Mouse (Mus musculus) MN1 (cell line): ENCODE data around the gene Tgif1.
"Not testable (repeated sequence)": the region's sequence is repeated elsewhere in the genome, so short reads cannot be mapped to it uniquely, and the experiment has no call there.

Source experiments
- DNase-seq: peaks from one replicate; pipeline ENCODE4 v3.0.0-alpha.2; 2016; ENCODE audit warnings: low spot score

Tgif1 gene

GRCm38 (mm10) chr17:70843252-70843651 is 10.1 kb downstream of the Tgif1 start:
- DNase-seq: no peak

GRCm38 (mm10) chr17:70838533-70838932 is 14.8 kb downstream of the Tgif1 start:
- peak; percentile 46 for DNase-seq

GRCm38 (mm10) chr17:70838031-70838430 is 15.3 kb downstream of the Tgif1 start:
- DNase-seq: peak; percentile 61

- DNase-seq: not testable (repeated sequence)
These were observed 15.9 kb downstream of the Tgif1 start for GRCm38 (mm10) chr17:70837474-70837873.

- DNase-seq: peak; percentile 93
These were observed 16.5 kb downstream of the Tgif1 start for GRCm38 (mm10) chr17:70836820-70837219.

- DNase-seq: no peak
These were observed 18.1 kb downstream of the Tgif1 start for GRCm38 (mm10) chr17:70835071-70835790.

- peak; percentile 38 for DNase-seq
These were observed 18.8 kb downstream of the Tgif1 start for GRCm38 (mm10) chr17:70834430-70834965.

- DNase-seq: no peak
These were observed 20.8 kb downstream of the Tgif1 start for GRCm38 (mm10) chr17:70832544-70832943.

- DNase-seq: no peak
These were observed 21.8 kb downstream of the Tgif1 start for GRCm38 (mm10) chr17:70831591-70831990.

- no peak for DNase-seq
These were observed 23.2 kb downstream of the Tgif1 start for GRCm38 (mm10) chr17:70829943-70830715.

GRCm38 (mm10) chr17:70829217-70829616 is 24.1 kb downstream of the Tgif1 start:
- DNase-seq: no peak

- no peak for DNase-seq
These were observed 24.8 kb downstream of the Tgif1 start for GRCm38 (mm10) chr17:70828569-70828968.

GRCm38 (mm10) chr17:70828180-70828528 is 25.2 kb downstream of the Tgif1 start:
- no peak for DNase-seq

GRCm38 (mm10) chr17:70827463-70828179 is 25.7 kb downstream of the Tgif1 start:
- DNase-seq: not testable (repeated sequence)

- no peak for DNase-seq
These were observed 27.1 kb downstream of the Tgif1 start for GRCm38 (mm10) chr17:70826227-70826626.

- no peak for DNase-seq
These were observed 30.3 kb downstream of the Tgif1 start for GRCm38 (mm10) chr17:70823083-70823482.

GRCm38 (mm10) chr17:70817862-70818451 is 35.4 kb downstream of the Tgif1 start:
- no peak for DNase-seq

- DNase-seq: no peak
These were observed 38.3 kb downstream of the Tgif1 start for GRCm38 (mm10) chr17:70815001-70815400.

- DNase-seq: no peak
These were observed 42.6 kb downstream of the Tgif1 start for GRCm38 (mm10) chr17:70810795-70811194.

GRCm38 (mm10) chr17:70809776-70810175 is 43.6 kb downstream of the Tgif1 start:
- DNase-seq: no peak

- no peak for DNase-seq
These were observed 44.5 kb downstream of the Tgif1 start for GRCm38 (mm10) chr17:70808837-70809236.

GRCm38 (mm10) chr17:70807885-70808284 is 45.5 kb downstream of the Tgif1 start:
- no peak for DNase-seq
